Mouse (Mus musculus): ENCODE measurements around the gene Col4a2.

The Col4a2 gene

DNA sequence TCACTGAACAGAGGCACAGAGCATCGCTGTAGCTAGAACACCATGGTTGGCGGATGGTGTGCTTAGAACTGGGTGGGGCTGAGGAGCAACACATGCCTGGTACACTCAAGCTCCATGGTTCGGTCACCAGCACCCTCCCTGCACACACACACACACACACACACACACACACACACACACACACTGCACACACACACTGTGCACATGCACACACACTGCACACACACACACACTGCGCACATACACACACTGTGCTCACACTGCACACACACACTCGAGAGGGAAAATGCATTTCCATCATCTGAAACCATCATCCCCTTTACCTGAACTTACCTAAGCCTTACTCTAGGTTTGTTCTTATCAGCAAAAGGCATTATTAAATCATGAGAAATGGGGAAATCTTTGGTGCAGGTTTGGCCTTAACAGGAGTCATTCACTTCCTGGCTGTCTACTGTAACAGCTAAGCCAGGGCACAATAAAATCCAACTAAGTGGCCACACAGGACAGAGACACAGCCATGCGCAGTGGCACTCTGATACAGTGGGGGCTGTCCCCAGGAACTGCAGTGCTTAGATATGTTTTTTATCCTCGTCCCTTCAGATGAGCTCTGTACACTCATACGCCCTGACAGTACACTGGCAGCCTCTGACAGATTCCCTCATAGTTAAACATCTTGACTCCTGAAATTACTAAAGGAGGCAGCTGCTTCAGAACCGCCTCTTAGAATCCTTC is 49.1 kb downstream of the Col4a2 start:
- DNase-seq (ENCODE audit: low spot score): no peak

DNA sequence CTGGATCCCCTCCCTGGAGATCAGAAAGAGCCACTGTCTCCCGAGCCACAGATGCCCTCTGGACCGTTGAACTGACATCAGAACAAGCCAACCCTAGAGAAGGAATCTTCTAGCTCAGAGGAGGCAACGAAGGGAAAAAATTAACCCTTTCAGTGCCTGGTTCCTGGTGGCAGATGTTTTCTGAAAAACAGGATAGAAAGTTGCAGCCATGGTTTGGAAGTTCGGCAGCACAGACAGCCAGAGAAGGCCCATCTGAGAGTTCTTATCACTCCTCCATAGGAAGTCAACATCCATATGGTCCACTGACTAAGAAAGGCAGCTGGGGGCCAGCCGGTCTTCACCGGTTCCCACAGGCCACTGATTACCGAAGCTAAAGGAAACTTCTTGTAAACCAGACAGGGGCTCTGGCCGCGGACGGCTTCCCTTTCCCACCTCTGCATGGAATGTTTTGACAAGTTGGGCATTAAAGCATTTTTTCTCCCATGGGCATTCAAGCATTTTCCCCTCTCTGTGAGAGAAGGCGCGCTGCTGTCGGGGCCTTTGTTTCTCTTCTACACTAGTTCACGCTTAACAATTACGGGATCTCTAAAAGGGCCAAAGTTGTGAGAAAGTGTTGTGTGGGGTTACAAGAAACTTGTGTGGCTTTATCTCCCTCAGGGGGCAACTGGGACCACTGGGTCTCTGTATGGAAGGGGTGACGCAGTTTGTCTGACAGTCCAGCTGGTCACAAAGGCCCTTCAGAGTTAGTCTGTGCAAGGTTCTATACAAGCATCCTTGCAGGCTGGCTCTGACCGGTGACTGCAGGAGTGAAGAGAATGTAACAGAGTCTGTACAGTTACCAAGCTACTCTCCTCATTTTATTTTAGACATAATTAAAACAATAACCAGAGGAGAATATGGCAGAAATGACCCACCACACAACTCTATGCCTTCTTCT is 49.9 kb downstream of the Col4a2 start:
- no peak for DNase-seq (ENCODE audit: low spot score)

DNA sequence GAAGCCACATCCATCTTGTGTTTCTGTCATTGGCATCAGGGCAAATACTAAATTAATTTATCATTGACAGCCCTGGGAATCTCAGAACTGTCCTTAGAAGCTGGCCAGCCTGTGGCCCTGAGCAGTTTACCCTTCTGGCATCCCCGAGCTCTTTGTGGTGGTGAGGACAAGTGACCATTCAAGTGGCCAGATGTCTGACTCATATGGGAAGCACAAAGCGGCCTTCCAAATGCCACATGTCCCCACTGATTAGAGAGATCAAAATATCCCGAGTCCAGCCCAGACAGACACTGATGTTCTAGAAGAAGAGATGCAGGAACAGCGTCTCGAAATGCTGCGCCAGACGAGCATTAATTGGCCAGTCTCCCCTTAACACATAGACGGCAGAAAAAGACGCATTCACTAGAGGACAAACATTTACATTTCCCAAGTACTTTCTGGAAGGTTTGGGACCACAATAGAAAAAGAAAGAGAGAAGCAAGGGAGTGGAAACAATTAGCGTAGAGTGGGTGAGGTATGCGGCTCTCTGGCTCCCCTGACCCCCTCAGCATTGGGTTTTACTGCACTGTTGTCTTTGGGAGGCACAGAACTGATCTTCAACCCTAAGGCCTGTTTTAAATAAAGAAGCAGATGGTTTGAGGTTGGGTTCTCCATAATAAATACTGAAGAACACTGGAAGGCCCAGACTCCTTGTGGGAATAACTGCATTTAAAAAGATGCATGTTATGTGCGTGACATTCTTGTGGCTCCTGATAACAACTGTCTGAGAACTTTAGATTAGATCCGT is 50.9 kb downstream of the Col4a2 start:
- DNase-seq (ENCODE audit: low spot score): no peak

DNA sequence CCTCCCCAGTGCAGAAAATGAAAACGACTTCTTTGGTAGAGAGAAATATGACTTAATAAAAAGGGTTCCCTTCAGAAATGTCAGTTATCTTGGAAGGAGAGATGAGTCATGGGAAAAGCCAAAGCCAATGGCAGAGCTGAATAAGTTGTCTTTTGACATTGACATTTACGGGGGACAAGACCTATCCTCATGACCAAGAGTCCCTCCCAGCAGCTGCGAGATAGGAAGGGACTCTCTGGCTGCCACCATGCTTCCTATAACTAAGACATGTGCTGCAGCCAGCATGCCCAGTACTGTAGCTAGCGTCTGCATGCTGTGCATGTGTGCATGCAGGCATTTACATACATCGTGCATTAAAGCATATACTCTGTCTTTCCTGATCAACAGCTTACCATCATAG is 53.6 kb downstream of the Col4a2 start:
- no peak for DNase-seq (ENCODE audit: low spot score)

DNA sequence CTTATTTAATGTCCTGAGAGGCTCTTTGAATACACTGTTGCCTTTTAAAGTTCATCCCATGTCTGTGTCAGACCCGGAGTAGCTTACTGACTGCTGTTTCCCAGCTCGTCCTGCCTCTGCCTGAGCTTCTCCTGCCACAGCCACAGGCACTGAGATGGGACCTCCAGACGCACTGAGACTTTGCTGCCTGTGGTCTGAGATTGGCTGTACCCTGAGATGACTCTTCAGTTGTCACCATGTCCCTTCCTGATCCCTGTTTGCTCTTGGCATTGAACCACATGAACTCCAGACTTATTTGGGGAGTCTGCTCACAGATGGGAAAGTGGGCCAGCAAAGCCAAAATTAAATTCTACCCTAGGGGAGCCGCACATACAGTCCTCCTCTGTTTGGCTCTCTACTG is 54.1 kb downstream of the Col4a2 start:
- no peak for DNase-seq (ENCODE audit: low spot score)

DNA sequence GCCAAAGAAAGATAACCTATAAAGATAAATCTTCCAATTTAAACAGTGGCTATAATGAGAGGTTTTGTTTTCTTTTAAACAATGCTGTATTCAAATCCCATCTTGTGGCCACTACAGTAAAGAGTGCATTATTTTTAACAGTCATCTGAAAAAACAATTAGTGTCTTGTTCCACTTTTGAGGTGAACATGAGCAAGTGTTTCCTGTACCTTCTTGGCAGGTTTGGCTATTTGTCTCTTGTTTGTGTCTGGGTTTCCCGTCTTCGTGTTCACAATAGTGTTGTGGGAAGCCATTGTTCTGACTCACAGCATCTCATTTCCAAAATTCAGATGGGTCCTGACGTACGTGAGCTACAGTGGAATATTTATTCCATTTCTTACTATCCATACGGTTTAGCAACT is 55.1 kb downstream of the Col4a2 start:
- no peak for DNase-seq (ENCODE audit: low spot score)

DNA sequence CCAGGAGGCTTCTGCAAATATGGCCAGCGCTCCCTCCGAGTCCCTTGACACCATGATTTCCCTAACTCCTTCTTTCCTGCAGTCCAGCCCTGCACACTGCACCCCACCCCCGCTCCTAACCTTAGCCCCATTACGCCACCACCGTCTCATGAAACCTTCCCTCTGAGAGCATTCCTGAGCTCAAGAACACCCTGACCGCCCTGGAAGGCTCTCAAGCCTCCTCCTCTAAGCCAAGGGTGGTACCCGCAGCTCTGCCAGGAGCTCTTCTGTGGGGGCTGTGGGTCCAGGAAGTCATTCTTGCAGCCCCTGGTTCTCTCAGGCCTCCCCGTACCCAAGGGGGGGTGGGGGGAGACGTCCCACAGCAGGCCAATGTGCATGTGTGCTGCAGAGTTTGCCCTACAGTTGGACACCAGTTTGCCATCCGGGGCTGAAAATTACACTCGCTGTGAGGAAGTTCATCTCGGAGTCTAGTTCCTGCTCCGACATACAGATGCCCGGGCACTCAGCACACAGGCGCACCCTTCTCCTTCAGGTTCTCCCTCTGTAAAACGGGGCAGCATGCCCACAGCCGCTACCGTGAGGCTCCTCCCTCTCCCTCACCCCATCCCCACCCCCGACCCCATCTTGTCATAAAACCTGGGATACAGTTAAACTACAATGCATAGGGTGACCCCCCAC is 57.1 kb downstream of the Col4a2 start:
- DNase-seq (ENCODE audit: low spot score): no peak

DNA sequence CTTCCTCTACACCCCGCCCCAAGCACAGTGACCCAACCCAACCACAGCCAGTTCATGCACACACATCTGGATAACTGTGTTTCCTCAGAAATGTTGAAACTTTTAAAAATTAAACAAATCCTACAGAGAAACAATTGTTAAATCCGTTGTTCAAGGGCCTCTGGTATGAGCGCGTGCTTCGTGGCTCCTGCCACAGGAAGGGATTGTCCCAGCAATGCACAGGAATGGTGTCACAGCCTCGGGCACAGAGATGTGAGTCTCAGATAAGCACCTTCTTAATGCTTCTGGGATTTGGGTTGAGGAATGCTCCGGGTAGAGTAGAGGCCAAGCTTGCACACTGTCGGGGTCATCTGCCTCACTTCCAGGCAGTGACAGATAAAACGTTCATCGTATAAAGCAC is 58.7 kb downstream of the Col4a2 start:
- DNase-seq (ENCODE audit: low spot score): no peak

DNA sequence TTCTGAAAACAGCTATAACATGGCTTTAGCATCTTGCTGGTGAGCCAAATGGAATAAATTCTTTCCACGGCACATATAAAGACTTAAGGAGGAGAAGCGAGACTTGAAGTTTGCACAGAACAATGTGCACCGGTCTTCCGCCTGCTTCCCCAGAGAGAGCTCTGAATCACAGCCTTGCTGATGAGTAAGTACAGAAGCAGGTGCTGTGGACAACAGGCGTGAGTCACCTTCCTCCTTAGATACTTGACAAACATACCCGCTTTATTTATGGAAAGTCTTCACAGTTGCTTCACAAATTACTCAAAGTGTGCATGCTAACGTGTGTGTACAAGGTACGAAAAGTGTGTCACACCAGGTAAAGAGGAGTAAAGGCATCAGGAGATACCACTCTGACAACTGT is 59.5 kb downstream of the Col4a2 start:
- DNase-seq (ENCODE audit: low spot score): no peak

DNA sequence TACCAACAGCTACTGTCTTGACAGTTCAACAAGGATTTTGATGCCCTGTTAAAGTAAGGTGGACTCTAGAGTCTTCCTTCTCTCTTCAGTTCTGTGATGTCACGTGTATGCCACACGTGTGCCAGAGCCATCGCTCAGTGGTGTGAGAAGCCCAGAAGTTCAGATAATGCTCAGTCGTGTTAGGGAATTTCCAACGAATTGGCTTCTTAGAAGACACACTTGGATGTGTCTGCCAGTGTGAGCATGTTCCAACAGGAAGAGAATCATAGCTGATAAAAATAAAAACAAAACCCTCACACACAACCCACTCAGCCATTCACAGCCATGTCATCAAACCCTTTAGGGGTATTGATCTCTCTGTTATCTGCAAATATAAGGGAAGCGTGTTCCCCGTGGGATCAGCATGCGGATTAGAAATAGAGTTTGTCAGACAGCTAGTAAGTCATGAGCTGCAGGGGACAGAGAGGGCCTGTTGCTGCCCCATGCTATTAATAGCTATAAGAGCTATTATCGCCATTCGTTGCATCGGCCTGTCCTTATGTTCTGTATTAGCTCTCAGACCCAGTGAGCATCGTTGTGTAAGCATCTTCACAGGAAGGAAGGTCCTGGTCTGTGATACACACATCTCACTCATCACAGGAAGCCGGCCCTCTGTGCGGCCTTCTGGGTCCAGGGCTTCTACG is 61.2 kb downstream of the Col4a2 start:
- DNase-seq (ENCODE audit: low spot score): no peak

DNA sequence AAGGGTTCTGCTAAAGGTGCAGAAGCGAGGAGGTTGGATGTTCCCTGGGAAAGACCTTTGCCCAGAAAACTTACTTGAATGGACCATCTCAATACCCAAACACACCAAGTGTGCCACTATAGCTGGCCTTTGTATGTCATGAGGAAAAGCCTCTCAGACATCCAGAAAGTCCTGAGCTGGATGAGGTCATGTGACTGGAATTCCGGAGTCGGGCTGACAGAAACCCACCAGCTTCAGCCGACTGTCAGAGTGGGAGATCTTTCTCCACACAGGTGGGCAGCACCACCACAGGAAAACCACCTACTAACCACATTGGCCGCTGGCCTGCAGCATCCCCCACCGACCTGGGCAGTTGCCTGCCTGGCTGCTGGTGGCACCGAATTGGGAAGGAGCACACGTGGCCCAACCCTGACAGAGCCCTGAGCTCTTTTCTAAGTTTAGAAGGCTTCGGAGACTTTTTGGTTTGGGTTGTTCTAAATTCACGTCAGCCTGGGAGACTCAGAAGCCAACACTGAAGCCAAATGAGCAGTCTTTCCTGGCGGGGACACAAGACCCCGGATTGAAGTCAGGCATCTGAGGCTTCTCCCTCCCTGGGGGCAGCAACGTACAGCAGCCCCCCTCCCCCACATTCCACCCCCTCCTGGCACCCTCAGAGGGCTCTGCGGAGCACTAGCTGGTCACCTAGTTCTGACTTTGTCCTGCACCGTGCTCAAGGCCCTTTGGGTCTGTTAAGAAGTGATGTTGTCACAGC is 61.9 kb downstream of the Col4a2 start:
- DNase-seq (ENCODE audit: low spot score): no peak

DNA sequence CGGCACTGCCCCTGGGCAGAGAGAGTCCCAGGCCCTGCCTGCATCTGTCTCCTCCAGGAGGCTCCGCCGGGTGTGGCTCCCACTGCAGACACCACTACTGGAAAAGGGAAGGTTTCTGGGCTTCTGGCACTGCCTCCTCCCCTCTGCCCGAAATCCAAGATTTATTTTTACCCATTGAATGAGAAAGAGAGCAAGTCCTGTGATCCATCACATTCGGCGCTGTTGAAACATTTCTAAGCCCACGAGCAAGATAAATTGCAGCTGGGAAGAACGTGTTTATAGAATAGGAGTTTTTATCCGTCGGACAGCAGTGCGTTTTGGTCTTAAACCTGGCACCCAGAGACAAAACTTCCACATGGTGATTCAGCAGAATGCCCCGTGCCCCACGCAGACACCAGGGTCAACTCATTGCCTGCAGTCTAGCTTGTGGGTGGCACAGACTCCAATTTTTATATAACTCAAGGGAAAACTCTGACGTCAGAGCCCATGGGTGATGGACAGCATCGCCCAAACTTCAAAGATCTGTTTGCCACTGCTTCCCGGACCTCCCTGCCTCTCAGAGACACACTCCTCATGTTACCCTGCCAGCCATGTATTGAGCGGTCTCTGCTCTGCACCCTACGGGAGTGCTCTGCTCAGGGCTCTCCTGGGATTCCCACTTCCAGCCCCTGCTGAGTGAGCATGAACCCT is 63.3 kb downstream of the Col4a2 start:
- DNase-seq (ENCODE audit: low spot score): no peak

DNA sequence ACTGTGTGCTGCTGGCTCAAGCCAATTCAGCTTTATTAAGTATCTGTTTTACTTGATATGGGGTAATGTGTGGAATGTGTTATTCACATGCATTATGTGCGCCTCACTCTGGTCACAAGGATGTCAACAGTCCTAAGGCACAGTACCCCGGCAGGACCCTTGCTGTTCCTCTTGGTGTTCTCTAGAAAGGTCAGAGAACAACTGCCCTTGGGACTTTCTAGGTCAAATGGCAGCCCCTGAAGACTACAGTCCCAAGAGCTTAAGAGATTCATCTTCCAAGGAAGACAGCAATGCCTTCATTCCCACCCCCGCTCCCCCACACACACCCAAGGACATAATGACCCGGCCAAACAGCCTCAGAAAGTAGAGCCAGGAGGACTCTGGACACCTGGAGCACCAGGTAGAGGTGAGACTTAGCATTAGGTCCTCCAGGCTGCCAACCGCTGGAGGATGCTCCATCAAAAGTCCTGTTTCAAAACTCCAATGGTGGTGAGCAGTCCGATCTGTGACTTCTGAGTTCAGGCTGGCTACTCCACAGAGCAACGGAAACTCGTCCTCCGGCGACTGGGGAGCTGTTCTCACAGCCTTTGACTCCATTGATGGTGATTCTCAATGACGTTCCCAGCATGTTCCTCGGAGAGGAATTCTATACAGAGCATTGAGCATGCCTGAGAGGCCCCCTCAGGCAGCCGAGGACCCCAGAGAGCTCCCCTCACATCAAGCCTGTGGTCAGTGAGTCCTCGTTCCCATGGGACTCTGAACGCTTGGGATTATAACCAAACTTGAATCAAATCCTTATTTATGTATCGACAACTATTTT is 65.0 kb downstream of the Col4a2 start:
- no peak for DNase-seq (ENCODE audit: low spot score)

DNA sequence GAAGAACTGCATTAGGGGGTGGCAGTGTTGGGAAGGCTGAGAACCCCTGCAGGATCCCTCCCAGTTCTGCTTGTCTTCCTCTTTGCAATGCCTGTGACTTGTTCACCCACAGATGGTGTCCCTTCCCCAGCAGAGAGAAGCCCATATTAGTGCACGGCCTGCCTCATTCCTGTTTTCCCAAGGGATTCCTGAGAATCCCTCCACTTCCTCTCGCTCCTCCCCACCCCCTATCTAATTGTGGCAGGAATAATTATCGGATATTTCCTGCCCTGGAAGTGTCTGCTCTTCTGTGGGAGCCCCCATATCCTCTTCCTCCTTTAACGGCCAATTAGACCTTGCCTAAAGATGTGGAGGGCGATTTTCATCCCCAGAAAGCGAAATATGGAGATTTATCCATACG is 67.0 kb downstream of the Col4a2 start:
- DNase-seq (ENCODE audit: low spot score): no peak

DNA sequence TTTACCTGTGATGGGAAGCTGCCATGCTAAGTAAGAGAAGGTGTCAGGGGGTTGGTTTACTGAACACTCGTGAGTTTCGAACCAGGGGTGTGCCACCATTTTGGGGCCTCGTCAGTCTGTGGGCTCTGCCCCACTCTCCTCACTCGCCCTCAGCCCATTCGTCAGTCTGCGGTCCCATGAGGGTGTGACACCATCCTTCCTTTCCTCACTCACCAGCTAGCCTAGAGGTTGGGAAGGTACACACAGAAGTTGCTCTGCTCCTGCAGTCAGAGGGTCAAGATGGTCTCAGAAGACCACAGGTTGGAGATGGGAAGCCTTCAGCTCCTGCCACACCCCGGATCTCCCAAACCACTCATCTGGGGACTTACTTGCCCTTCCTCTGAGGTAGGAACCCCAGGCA is 68.9 kb downstream of the Col4a2 start:
- no peak for DNase-seq (ENCODE audit: low spot score)

DNA sequence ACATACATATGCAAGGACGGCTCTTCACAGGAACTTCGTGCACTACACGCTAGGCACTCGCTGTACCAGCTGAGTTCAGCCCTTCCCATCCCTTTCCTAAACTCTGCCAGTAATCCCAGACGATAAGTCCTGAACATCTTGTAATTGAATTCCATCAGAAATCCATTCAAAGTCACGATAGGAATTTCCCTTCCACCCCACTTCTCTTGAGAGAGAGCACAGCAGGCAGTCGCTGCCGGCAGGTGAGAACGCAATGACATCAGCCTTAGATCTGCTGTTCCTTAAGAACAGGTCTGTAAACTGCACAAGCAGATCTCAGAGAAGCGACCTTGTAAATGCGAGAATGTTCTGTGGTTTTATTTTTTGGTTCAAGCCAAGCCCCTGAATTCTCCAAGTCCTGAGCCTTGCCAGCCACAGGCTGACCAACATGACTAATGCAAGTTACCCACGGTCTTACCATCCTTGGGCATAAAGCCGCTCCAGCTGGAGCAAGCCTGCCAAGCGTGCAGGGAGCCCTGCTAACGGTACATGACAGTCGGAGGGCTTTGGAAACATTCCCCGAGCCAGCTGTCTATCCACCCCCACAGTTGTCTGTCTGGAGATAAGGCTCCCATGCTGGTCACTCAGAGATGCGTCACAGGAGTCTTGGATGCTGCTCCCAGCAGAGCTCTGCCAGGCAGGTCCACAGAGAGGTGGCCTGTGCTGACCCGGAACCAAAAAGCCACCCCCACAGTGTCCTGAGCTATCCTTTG is 69.6 kb downstream of the Col4a2 start:
- peak; percentile 59 for DNase-seq (ENCODE audit: low spot score)

DNA sequence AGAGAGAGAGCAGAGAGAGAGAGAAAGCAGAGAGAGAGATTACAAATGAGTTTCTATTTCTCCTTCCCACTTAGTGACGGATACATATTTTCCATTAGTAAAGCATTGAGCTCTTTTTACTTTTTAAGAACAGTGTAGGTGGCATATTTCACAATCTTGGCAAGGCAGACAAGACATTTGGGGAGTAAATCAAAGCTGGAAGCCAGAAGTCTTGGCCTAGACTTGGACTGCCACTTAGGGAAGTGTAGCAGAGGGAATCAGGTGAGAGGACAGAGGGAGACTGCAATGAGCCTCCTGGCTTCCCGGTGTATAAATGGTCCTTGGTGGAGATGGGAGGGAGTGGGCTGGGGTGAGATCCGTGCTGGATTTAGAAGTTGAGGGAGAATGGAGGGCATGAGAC is 70.3 kb downstream of the Col4a2 start:
- no peak for DNase-seq (ENCODE audit: low spot score)

DNA sequence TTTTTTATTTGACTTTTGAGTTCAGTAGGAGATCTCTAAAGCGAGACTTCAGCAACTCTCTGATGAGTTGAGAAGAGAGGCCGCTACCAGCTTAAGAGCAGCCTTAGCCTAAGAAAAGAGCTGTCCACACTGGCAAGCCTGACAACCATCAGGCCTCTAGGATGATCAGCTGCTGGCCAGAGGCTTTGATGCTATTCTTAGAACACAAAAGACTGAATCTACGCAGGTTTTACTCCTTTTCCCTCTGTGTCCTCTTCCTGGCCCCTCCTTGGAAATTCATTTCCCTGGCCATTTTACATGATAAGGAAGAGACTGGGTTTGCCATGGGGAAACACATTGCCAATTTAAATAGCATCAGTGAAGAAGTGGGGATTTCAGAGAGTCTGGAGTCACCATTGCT is 70.8 kb downstream of the Col4a2 start:
- DNase-seq (ENCODE audit: low spot score): no peak

DNA sequence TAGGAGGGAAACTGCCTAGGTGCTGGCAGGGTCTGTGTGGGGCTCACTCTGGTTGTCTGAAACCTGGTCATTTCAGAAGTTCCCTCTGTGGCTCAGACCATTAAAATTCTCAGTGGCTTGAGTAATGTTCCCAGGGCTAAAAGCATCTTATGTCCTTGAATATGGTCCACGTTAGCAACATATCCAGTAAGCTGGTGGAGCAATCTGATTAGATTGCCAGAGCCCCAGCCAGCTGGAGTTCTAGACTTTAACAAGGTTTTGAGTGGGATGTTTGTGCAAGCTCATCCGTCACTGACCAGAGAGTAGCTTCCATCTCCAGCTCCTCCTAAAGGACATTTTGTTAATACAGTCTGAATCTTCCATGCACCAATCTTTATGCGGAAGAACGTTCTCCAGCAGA is 72.2 kb downstream of the Col4a2 start:
- no peak for DNase-seq (ENCODE audit: low spot score)
